Mouse (Mus musculus): ENCODE data around the gene Cmip. TPM values are rescaled to one million over a fixed set of nuclear protein-coding genes. Genes with fewer than 3 reads are reported as not detected.
A peak's percentile ranks its signal among the peaks of the same experiment; 100 is the strongest.

Gene Cmip
- polyA plus RNA-seq, 1 experiment from 2014 or later, result 21.6 TPM

DNA sequence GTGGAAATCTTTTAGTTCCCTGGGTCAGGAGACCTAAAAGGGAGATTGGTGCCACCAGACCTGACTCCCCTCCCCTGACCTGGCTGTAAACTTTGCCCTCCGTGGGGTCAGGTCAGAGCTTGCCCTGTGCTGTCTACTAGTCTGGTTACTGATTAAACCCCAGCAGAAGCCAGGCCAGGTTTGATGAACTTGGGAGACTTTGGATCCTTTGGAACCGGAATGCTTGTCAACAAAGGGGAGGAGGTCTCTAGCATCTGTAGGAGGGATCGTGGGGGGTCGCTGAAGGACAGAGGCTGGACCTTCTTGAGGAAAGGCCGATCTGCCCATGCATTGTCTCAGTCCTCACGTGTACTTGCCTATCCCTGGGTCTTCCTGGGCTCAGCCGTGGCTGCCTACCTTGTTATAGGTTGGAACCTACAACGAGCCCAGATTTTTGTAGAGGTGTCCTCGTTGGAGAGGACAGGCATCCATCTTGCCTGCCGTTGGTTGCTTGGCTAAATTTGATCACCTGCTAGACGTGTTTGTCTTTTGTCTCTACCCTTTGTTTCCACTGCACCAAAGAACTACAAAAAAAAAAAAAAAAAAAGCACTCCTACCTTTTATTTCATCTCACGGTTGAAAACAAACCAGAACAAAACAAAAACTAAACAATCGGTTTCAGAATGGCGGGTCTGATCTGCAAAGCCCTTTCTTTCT, 3.5 kb downstream of the Cmip start:
- Histone ChIP-seq H3K9me3 (ENCODE audit: control insufficient read depth, low read depth, low read length) (no peaks in the 10 kb centered on the region), H3K36me3 (ENCODE audit: control insufficient read depth, insufficient read depth, low read length) (no peaks in the 10 kb centered on the region), H3K4me3 (ENCODE audit: low read depth, low read length) (peak overlapping the region; percentile 8; the same call in 1 of the 2 replicates), H3K9ac (replicated peaks; ENCODE audit: low read depth, low read length) (no peak overlapping the region; the same call in 1 of the 2 replicates), H3K27ac (ENCODE audit: low read length) (0 out of 2 replicates have a peak overlapping the region, but pooled peaks have one; percentile 15), H3K4me1 (ENCODE audit: control insufficient read depth, insufficient read depth, low read length) (peaks cover 47% of the 10 kb centered on the region), H3K4me2 (replicated peaks; ENCODE audit: low read depth, low read length) (peak overlapping the region; percentile 68), H3K27me3 (ENCODE audit: control insufficient read depth, insufficient read depth, low read length) (no peaks in the 10 kb centered on the region)
- 32% methylated on average over 14 of the region's 14 CpGs for WGBS
- ATAC-seq (ENCODE audit: insufficient number of reproducible peaks, insufficient read depth, low FRiP score, low read depth), result no peak

GRCm38 (mm10) chr8:117260930-117261475, 4.1 kb downstream of the Cmip start:
- no peak for ATAC-seq (ENCODE audit: insufficient number of reproducible peaks, insufficient read depth, low FRiP score, low read depth)
- H3K4me1 ChIP-seq (ENCODE audit: control insufficient read depth, insufficient read depth, low read length), result peaks cover 47% of the 10 kb centered on the region
- no peaks in the 10 kb centered on the region for H3K27me3 ChIP-seq (ENCODE audit: control insufficient read depth, insufficient read depth, low read length)
- H3K4me3 ChIP-seq (ENCODE audit: low read depth, low read length), result peak overlapping the region; percentile 8; the same call in 1 of the 2 replicates
- no peaks in the 10 kb centered on the region for H3K9me3 ChIP-seq (ENCODE audit: control insufficient read depth, low read depth, low read length)
- H3K36me3 ChIP-seq (ENCODE audit: control insufficient read depth, insufficient read depth, low read length), result no peaks in the 10 kb centered on the region
- H3K9ac ChIP-seq (replicated peaks; ENCODE audit: low read depth, low read length), result no peak overlapping the region
- H3K27ac ChIP-seq (ENCODE audit: low read length), result 0 out of 2 replicates have a peak overlapping the region, but pooled peaks have one; percentile 15
- peak overlapping the region; percentile 68 for H3K4me2 ChIP-seq (replicated peaks; ENCODE audit: low read depth, low read length)
- 41% methylated on average over 14 of the region's 14 CpGs for WGBS

DNA sequence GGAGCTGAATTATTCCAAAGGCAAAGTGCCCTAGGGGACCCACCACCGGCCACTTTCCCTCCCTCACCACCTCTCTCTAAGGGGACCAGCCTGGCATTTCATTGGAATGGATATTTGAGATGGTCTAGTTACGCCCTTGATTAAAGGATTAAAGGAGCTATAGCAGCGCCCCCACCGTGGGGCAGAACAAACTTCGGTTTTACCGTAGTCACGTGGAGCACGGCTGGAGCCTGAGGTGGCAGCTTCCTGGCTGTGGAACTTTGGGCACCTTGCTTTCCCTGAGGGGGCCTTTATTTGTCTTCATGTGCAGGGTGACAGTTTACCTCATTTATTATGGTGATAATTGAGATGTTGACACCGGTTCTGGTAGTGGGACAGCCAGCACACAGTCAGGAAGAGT, 4.8 kb downstream of the Cmip start:
- 33% methylated on average over 9 of the region's 9 CpGs for WGBS
- no peaks in the 10 kb centered on the region for H3K27me3 ChIP-seq (ENCODE audit: control insufficient read depth, insufficient read depth, low read length)
- no peak for ATAC-seq (ENCODE audit: insufficient number of reproducible peaks, insufficient read depth, low FRiP score, low read depth)
- peaks cover 47% of the 10 kb centered on the region for H3K4me1 ChIP-seq (ENCODE audit: control insufficient read depth, insufficient read depth, low read length)
- H3K4me3 ChIP-seq (ENCODE audit: low read depth, low read length), result no peak overlapping the region
- no peaks in the 10 kb centered on the region for H3K9me3 ChIP-seq (ENCODE audit: control insufficient read depth, low read depth, low read length)
- H3K9ac ChIP-seq (replicated peaks; ENCODE audit: low read depth, low read length), result no peak overlapping the region
- H3K36me3 ChIP-seq (ENCODE audit: control insufficient read depth, insufficient read depth, low read length), result no peaks in the 10 kb centered on the region
- H3K4me2 ChIP-seq (replicated peaks; ENCODE audit: low read depth, low read length), result peak overlapping the region; percentile 68
- no peak overlapping the region for H3K27ac ChIP-seq (ENCODE audit: low read length)

DNA sequence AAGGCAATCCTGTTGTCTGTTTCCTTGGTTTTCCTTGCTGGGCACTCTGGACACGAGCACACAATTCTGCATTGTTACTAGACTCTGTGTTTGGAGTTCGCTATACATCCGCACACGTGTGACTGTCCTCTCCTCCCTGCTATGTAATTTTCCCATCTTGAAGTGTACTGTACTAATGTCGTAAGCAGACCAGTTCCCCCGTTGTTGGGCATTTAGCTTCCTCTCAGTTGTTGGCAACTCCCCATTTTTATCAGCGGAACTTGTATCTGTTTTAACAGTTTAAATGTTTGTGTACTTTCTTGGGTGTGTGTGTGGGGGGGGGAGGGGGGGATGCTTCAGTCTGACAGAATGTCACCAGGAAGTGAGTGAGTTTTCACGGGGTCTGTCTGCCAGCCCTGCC, 5.8 kb downstream of the Cmip start:
- no peak overlapping the region for H3K4me3 ChIP-seq (ENCODE audit: low read depth, low read length)
- H3K4me2 ChIP-seq (replicated peaks; ENCODE audit: low read depth, low read length), result no peak overlapping the region
- H3K27me3 ChIP-seq (ENCODE audit: control insufficient read depth, insufficient read depth, low read length), result no peaks in the 10 kb centered on the region
- H3K27ac ChIP-seq (ENCODE audit: low read length), result no peak overlapping the region
- WGBS, result 50% methylated on average over 8 of the region's 8 CpGs
- no peaks in the 10 kb centered on the region for H3K36me3 ChIP-seq (ENCODE audit: control insufficient read depth, insufficient read depth, low read length)
- ATAC-seq (ENCODE audit: insufficient number of reproducible peaks, insufficient read depth, low FRiP score, low read depth), result no peak
- no peak overlapping the region for H3K9ac ChIP-seq (replicated peaks; ENCODE audit: low read depth, low read length)
- H3K9me3 ChIP-seq (ENCODE audit: control insufficient read depth, low read depth, low read length), result no peaks in the 10 kb centered on the region
- peaks cover 47% of the 10 kb centered on the region for H3K4me1 ChIP-seq (ENCODE audit: control insufficient read depth, insufficient read depth, low read length)

- Histone ChIP-seq H3K9ac (replicated peaks; ENCODE audit: low read depth, low read length) (no peak overlapping the region), H3K4me1 (ENCODE audit: control insufficient read depth, insufficient read depth, low read length) (peaks cover 46% of the 10 kb centered on the region), H3K9me3 (ENCODE audit: control insufficient read depth, low read depth, low read length) (no peaks in the 10 kb centered on the region), H3K27ac (ENCODE audit: low read length) (no peak overlapping the region), H3K36me3 (ENCODE audit: control insufficient read depth, insufficient read depth, low read length) (no peaks in the 10 kb centered on the region), H3K4me3 (ENCODE audit: low read depth, low read length) (no peak overlapping the region), H3K4me2 (replicated peaks; ENCODE audit: low read depth, low read length) (no peak overlapping the region), H3K27me3 (ENCODE audit: control insufficient read depth, insufficient read depth, low read length) (no peaks in the 10 kb centered on the region)
- no peak for ATAC-seq (ENCODE audit: insufficient number of reproducible peaks, insufficient read depth, low FRiP score, low read depth)
- WGBS, result 55% methylated on average over 6 of the region's 6 CpGs
Measured at GRCm38 (mm10) chr8:117263442-117263841, 6.6 kb downstream of the Cmip start.

- H3K36me3 ChIP-seq (ENCODE audit: control insufficient read depth, insufficient read depth, low read length), result no peaks in the 10 kb centered on the region
- H3K4me1 ChIP-seq (ENCODE audit: control insufficient read depth, insufficient read depth, low read length), result peaks cover 30% of the 10 kb centered on the region
- H3K9me3 ChIP-seq (ENCODE audit: control insufficient read depth, low read depth, low read length), result no peaks in the 10 kb centered on the region
- H3K27me3 ChIP-seq (ENCODE audit: control insufficient read depth, insufficient read depth, low read length), result no peaks in the 10 kb centered on the region
- H3K9ac ChIP-seq (replicated peaks; ENCODE audit: low read depth, low read length), result no peak overlapping the region
- H3K27ac ChIP-seq (ENCODE audit: low read length), result peak overlapping the region; percentile 27; the same call in 1 of the 2 replicates
- WGBS, result 75% methylated on average over 5 of the region's 5 CpGs
- H3K4me3 ChIP-seq (ENCODE audit: low read depth, low read length), result no peak overlapping the region
- 0 out of 2 replicates have a peak, but pooled peaks have one; percentile 34 for ATAC-seq (ENCODE audit: insufficient number of reproducible peaks, insufficient read depth, low FRiP score, low read depth)
- H3K4me2 ChIP-seq (replicated peaks; ENCODE audit: low read depth, low read length), result no peak overlapping the region
Measured at GRCm38 (mm10) chr8:117265079-117265478, 8.2 kb downstream of the Cmip start.

- H3K4me2 ChIP-seq (replicated peaks; ENCODE audit: low read depth, low read length), result no peak overlapping the region
- no peak for ATAC-seq (ENCODE audit: insufficient number of reproducible peaks, insufficient read depth, low FRiP score, low read depth)
- H3K9ac ChIP-seq (replicated peaks; ENCODE audit: low read depth, low read length), result no peak overlapping the region
- peaks cover 6% of the 10 kb centered on the region; the same call in 1 of the 2 replicates for H3K4me1 ChIP-seq (ENCODE audit: control insufficient read depth, insufficient read depth, low read length)
- H3K27me3 ChIP-seq (ENCODE audit: control insufficient read depth, insufficient read depth, low read length), result no peaks in the 10 kb centered on the region
- H3K27ac ChIP-seq (ENCODE audit: low read length), result no peak overlapping the region
- 79% methylated on average over 11 of the region's 11 CpGs for WGBS
- H3K36me3 ChIP-seq (ENCODE audit: control insufficient read depth, insufficient read depth, low read length), result no peaks in the 10 kb centered on the region
- H3K4me3 ChIP-seq (ENCODE audit: low read depth, low read length), result no peak overlapping the region
- no peaks in the 10 kb centered on the region for H3K9me3 ChIP-seq (ENCODE audit: control insufficient read depth, low read depth, low read length)
Measured at GRCm38 (mm10) chr8:117267403-117268129, 10.7 kb downstream of the Cmip start.

- no peaks in the 10 kb centered on the region for H3K9me3 ChIP-seq (ENCODE audit: control insufficient read depth, low read depth, low read length)
- H3K27ac ChIP-seq (ENCODE audit: low read length), result peak overlapping the region; percentile 52; the same call in 1 of the 2 replicates
- H3K36me3 ChIP-seq (ENCODE audit: control insufficient read depth, insufficient read depth, low read length), result no peaks in the 10 kb centered on the region
- H3K9ac ChIP-seq (replicated peaks; ENCODE audit: low read depth, low read length), result no peak overlapping the region
- no peaks in the 10 kb centered on the region for H3K27me3 ChIP-seq (ENCODE audit: control insufficient read depth, insufficient read depth, low read length)
- H3K4me3 ChIP-seq (ENCODE audit: low read depth, low read length), result no peak overlapping the region
- no peak for ATAC-seq (ENCODE audit: insufficient number of reproducible peaks, insufficient read depth, low FRiP score, low read depth)
- no peak overlapping the region for H3K4me2 ChIP-seq (replicated peaks; ENCODE audit: low read depth, low read length)
- 89% methylated on average over 10 of the region's 10 CpGs for WGBS
- peaks cover 13% of the 10 kb centered on the region for H3K4me1 ChIP-seq (ENCODE audit: control insufficient read depth, insufficient read depth, low read length)
Measured at GRCm38 (mm10) chr8:117278234-117278633, 21.4 kb downstream of the Cmip start.

Measured in stomach, embryonic 14.5 days (tissue).